Mouse (Mus musculus) cortical plate, adult 2 months (tissue): Measurements from ENCODE around the gene Pcid2.

ENCODE experiments used
- CTCF ChIP-seq: fragments of 200-500 bp; IDR thresholded peaks from 2 replicates; pipeline ENCODE4 v1.5.1; 2011; ENCODE audit warnings: mild to moderate bottlenecking, control low read depth, low read length; ENCODE audit not compliant: insufficient read depth; ENCODE audit errors: extremely low read depth
- POLR2A ChIP-seq: fragments of 200-500 bp; IDR thresholded peaks from 2 replicates; pipeline ENCODE4 v1.6.1; 2011; ENCODE audit warnings: mild to moderate bottlenecking, low read length, control low read depth; ENCODE audit not compliant: insufficient read depth; ENCODE audit errors: extremely low read depth

DNA sequence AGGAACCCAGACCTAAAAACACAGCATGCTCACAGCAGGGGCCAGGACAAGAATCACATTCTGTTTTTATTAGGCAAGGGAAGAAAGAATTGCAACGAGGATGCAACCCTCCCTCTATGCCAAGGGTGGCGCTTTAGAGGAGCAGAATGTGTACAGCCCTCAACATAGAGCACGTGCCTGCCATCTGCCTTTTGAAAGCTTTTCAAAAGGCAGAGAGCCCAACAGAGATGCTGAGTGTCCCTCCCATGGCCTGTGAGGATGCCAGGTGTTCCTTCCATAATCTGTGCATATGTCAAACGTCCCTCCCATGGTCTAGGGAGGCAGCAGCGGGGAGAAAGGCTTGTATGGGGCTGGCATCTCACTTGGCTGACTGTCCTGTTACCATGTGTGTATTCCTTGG, 57.6 kb downstream of the Pcid2 start:
- TF ChIP-seq POLR2A (no peak), CTCF (no peak)
